Mouse (Mus musculus) adrenal gland, postnatal 10 days (tissue): ENCODE results near the gene Actb. TPM values are rescaled to one million over a fixed set of nuclear protein-coding genes. Genes with fewer than 3 reads are reported as not detected.

Experiments used
- DNase-seq: peaks from one replicate; pipeline ENCODE4 v3.0.0; 2021; ENCODE audit warnings: mixed read lengths
- total RNA-seq, 2 experiments: library from RNA; stranded (reverse); gene quantifications; 2 replicates each; pipeline ENCODE4 v1.2.3; 2021

Gene Actb
- total RNA-seq, 2 experiments from 2014 or later: 2,913 to 2,936 TPM

- DNase-seq: no peak
These were observed 15.7 kb upstream of the Actb start for GRCm38 (mm10) chr5:142922251-142922650.

- DNase-seq: no peak
These were observed 14.5 kb upstream of the Actb start for GRCm38 (mm10) chr5:142921074-142921459.

GRCm38 (mm10) chr5:142920311-142921073 is 13.9 kb upstream of the Actb start:
- peak; percentile 86 for DNase-seq

GRCm38 (mm10) chr5:142917402-142917801 is 10.8 kb upstream of the Actb start:
- DNase-seq: no peak

GRCm38 (mm10) chr5:142916593-142916992 is 10.0 kb upstream of the Actb start:
- no peak for DNase-seq

- no peak for DNase-seq
These were observed 8.7 kb upstream of the Actb start for GRCm38 (mm10) chr5:142915231-142915630.

GRCm38 (mm10) chr5:142912739-142913138 is 6.2 kb upstream of the Actb start:
- no peak for DNase-seq

- DNase-seq: no peak
These were observed 5.8 kb upstream of the Actb start for GRCm38 (mm10) chr5:142912320-142912719.

GRCm38 (mm10) chr5:142911629-142912028 is 5.1 kb upstream of the Actb start:
- no peak for DNase-seq

GRCm38 (mm10) chr5:142909576-142910278 is 3.2 kb upstream of the Actb start:
- DNase-seq: peak; percentile 63

GRCm38 (mm10) chr5:142908941-142909575 is 2.5 kb upstream of the Actb start:
- DNase-seq: no peak

- DNase-seq: peak; percentile 94
These were observed 1.4 kb upstream of the Actb start for GRCm38 (mm10) chr5:142907803-142908559.

GRCm38 (mm10) chr5:142907048-142907802 is 671 bp upstream of the Actb start:
- DNase-seq: peak; percentile 59

- DNase-seq: peak; percentile 100
These were observed 626 bp downstream of the Actb start for GRCm38 (mm10) chr5:142905725-142906531.

- DNase-seq: no peak
These were observed 1.4 kb downstream of the Actb start for GRCm38 (mm10) chr5:142905038-142905695.

- no peak for DNase-seq
These were observed 2.1 kb downstream of the Actb start for GRCm38 (mm10) chr5:142904208-142905037.

GRCm38 (mm10) chr5:142903470-142904207 is 2.9 kb downstream of the Actb start:
- no peak for DNase-seq

GRCm38 (mm10) chr5:142902506-142903314 is 3.8 kb downstream of the Actb start:
- no peak for DNase-seq
